Mouse (Mus musculus): Measurements from ENCODE around the gene Lce1j.

GRCm38 (mm10) chr3:92815581-92815980 lies 25.3 kb upstream of the Lce1j start:
- TF ChIP-seq CTCF (IDR thresholded peaks at IDR 0.05) (no peak), EP300 (IDR thresholded peaks at IDR 0.05) (no peak)
